ENCODE assay signal across 8 mouse cellular contexts in genomic region chr8:109706076-109706873, GRCm38 (mm10). TPM values are rescaled to one million over a fixed set of nuclear protein-coding genes. Genes with fewer than 3 reads are reported as not detected.
DNase-seq lines count a peak whose midpoint lies in the region; ATAC-seq and TF ChIP-seq lines count a peak whose summit lies in the region.

No protein-coding gene starts in this region.

- ATAC-seq in forebrain, embryonic 12.5 days (ENCODE audit: low FRiP score): peak; percentile 30; the same call in 1 of the 2 replicates
- peak; percentile 11; the same call in 1 of the 2 replicates for ATAC-seq in kidney, postnatal 0 days (replicated peaks; ENCODE audit: low FRiP score, low read depth)
- peak; percentile 62 for ATAC-seq in midbrain, embryonic 15.5 days (replicated peaks)

- no peaks in the 10 kb centered on the region for H3K9me3 ChIP-seq in forebrain, embryonic 12.5 days
- H3K9me3 ChIP-seq in kidney, postnatal 0 days (replicated peaks; ENCODE audit: low read length): no peaks in the 10 kb centered on the region
- H3K9me3 ChIP-seq in midbrain, embryonic 15.5 days: no peaks in the 10 kb centered on the region

- peak overlapping the region; percentile 99 for H3K9ac ChIP-seq in forebrain, embryonic 12.5 days
- peak overlapping the region; percentile 99 for H3K9ac ChIP-seq in kidney, postnatal 0 days (ENCODE audit: low read depth, low read length)
- H3K9ac ChIP-seq in midbrain, embryonic 15.5 days: peak overlapping the region; percentile 99

- peak overlapping the region; percentile 80 for H3K4me3 ChIP-seq in left cerebral cortex, adult 2 months
- peak overlapping the region; percentile 65 for H3K4me3 ChIP-seq in bone marrow macrophage, adult 2 months (ENCODE audit: insufficient read depth, low read length)
- H3K4me3 ChIP-seq in forebrain, embryonic 12.5 days (replicated peaks): peak overlapping the region; percentile 87
- H3K4me3 ChIP-seq in kidney, postnatal 0 days (replicated peaks; ENCODE audit: low read depth, low read length): peak overlapping the region; percentile 99
- H3K4me3 ChIP-seq in midbrain, embryonic 15.5 days: peak overlapping the region; percentile 90

- H3K36me3 ChIP-seq in forebrain, embryonic 12.5 days (replicated peaks): peaks cover 37% of the 10 kb centered on the region
- H3K36me3 ChIP-seq in kidney, postnatal 0 days (ENCODE audit: insufficient read depth, low read length): peaks cover 15% of the 10 kb centered on the region
- peaks cover 26% of the 10 kb centered on the region; the same call in 1 of the 2 replicates for H3K36me3 ChIP-seq in midbrain, embryonic 15.5 days (replicated peaks)

- no peak for TF ChIP-seq POLR2A in bone marrow macrophage, adult 2 months (IDR thresholded peaks at IDR 0.05; ENCODE audit: borderline replicate concordance, low read depth, low read length)

- DNase-seq in left cerebral cortex, adult 2 months (ENCODE audit: extremely low spot score in 1 of 2, low spot score in 2 of 2): peak; percentile 29 to 30
- DNase-seq in left cerebral cortex, postnatal 10 days (ENCODE audit: extremely low spot score in 1 of 2, low spot score in 2 of 2): no peak
- DNase-seq in kidney, postnatal 0 days (ENCODE audit: low spot score): peak; percentile 61
- peak; percentile 48 for DNase-seq in thymus, postnatal 4 days
- DNase-seq in gastrocnemius, postnatal 36 days: no peak

- WGBS in forebrain, embryonic 12.5 days: under 1% methylated on average over 27 of the region's 30 CpGs
- under 1% methylated on average over 25 of the region's 30 CpGs for WGBS in kidney, postnatal 0 days
- under 1% methylated on average over 30 of the region's 30 CpGs for WGBS in midbrain, embryonic 15.5 days

- peaks cover 25% of the 10 kb centered on the region for H3K27me3 ChIP-seq in forebrain, embryonic 12.5 days
- no peaks in the 10 kb centered on the region for H3K27me3 ChIP-seq in kidney, postnatal 0 days (ENCODE audit: insufficient read depth, low read length)
- H3K27me3 ChIP-seq in midbrain, embryonic 15.5 days (replicated peaks): no peaks in the 10 kb centered on the region

- H3K4me1 ChIP-seq in bone marrow macrophage, adult 2 months (ENCODE audit: control insufficient read depth, insufficient read depth, low read length): peaks cover 6% of the 10 kb centered on the region
- peaks cover 33% of the 10 kb centered on the region for H3K4me1 ChIP-seq in forebrain, embryonic 12.5 days
- H3K4me1 ChIP-seq in kidney, postnatal 0 days (replicated peaks; ENCODE audit: insufficient read depth, low read length): peaks cover 4% of the 10 kb centered on the region
- peaks cover 38% of the 10 kb centered on the region for H3K4me1 ChIP-seq in midbrain, embryonic 15.5 days

- TF ChIP-seq CTCF in left cerebral cortex, adult 2 months (IDR thresholded peaks at IDR 0.05): no peak
- no peak for TF ChIP-seq CTCF in bone marrow macrophage, adult 2 months (IDR thresholded peaks at IDR 0.05; ENCODE audit: low read depth, low read length)
- no peak for TF ChIP-seq CTCF in kidney, postnatal 0 days (IDR thresholded peaks at IDR 0.05; ENCODE audit: low read depth)

- intact Hi-C loops in left cerebral cortex, adult 2 months (cut with DNase I): loop anchor here (2.0 kb wide), 1 partner anchor 73 kb away; the partner anchor contains the start of gene Ap1g1
- intact Hi-C loops in left cerebral cortex, postnatal 10 days (cut with DNase I): no loop called here
- intact Hi-C loops in gastrocnemius, postnatal 36 days (cut with DNase I): loop anchor here (2.0 kb wide), 1 partner anchor 13 kb away; the partner anchor contains the start of gene Ist1

- H3K27ac ChIP-seq in left cerebral cortex, adult 2 months: peak overlapping the region; percentile 88
- no peak overlapping the region for H3K27ac ChIP-seq in bone marrow macrophage, adult 2 months (ENCODE audit: insufficient read depth, low read depth, low read length)
- peak overlapping the region; percentile 95 for H3K27ac ChIP-seq in forebrain, embryonic 12.5 days
- peak overlapping the region; percentile 95 for H3K27ac ChIP-seq in kidney, postnatal 0 days
- peak overlapping the region; percentile 98 for H3K27ac ChIP-seq in midbrain, embryonic 15.5 days

- H3K4me2 ChIP-seq in forebrain, embryonic 12.5 days: peak overlapping the region; percentile 73
- H3K4me2 ChIP-seq in kidney, postnatal 0 days (ENCODE audit: low read length): peak overlapping the region; percentile 87
- peak overlapping the region; percentile 84 for H3K4me2 ChIP-seq in midbrain, embryonic 15.5 days

RNA-seq across cellular contexts. Expression of gene Zfp821, which starts 0.9 kb away (rescaled TPM):
- 10 to 100 TPM; 41.7 to 46.5 TPM for total RNA-seq in left cerebral cortex, adult 2 months (2021)
- 10 to 100 TPM; 64.8 to 69.0 TPM for total RNA-seq in left cerebral cortex, postnatal 10 days (2021)
- 7.7 and 11.6 TPM in 2 replicates for polyA plus RNA-seq in bone marrow macrophage, adult 2 months (2012; ENCODE audit: insufficient read depth, insufficient read length, missing spikeins)
- 73.1 and 78.5 TPM in 2 replicates for polyA plus RNA-seq in forebrain, embryonic 12.5 days (2016; fragmentation: Nextera tagmentation; extraction: Ambion mirVana)
- 21.9 and 22.2 TPM in 2 replicates for polyA plus RNA-seq in kidney, postnatal 0 days (2015; fragmentation: Nextera tagmentation; extraction: Ambion mirVana)
- 83.8 and 84.4 TPM in 2 replicates for polyA plus RNA-seq in midbrain, embryonic 15.5 days (2015; fragmentation: Nextera tagmentation; extraction: Ambion mirVana)
- 1 to 10 TPM; 4.3 to 5.9 TPM for total RNA-seq in gastrocnemius, postnatal 36 days (2021)

RNA-seq across cellular contexts. Expression of gene Ist1, which starts 13.2 kb away (rescaled TPM):
- 10 to 100 TPM; 70.0 to 72.1 TPM for total RNA-seq in left cerebral cortex, adult 2 months (2021)
- 10 to 100 TPM; 79.7 to 80.9 TPM for total RNA-seq in left cerebral cortex, postnatal 10 days (2021)
- polyA plus RNA-seq in bone marrow macrophage, adult 2 months (2012; ENCODE audit: insufficient read depth, insufficient read length, missing spikeins): 74.0 and 80.9 TPM in 2 replicates
- 180 and 185 TPM in 2 replicates for polyA plus RNA-seq in forebrain, embryonic 12.5 days (2016; fragmentation: Nextera tagmentation; extraction: Ambion mirVana)
- 123 and 134 TPM in 2 replicates for polyA plus RNA-seq in kidney, postnatal 0 days (2015; fragmentation: Nextera tagmentation; extraction: Ambion mirVana)
- 160 and 166 TPM in 2 replicates for polyA plus RNA-seq in midbrain, embryonic 15.5 days (2015; fragmentation: Nextera tagmentation; extraction: Ambion mirVana)
- 10 to 100 TPM; 25.4 to 31.4 TPM for total RNA-seq in gastrocnemius, postnatal 36 days (2021)

RNA-seq across cellular contexts. Expression of gene Atxn1l, which starts 31.3 kb away (rescaled TPM):
- 10 to 100 TPM; 34.8 to 39.1 TPM for total RNA-seq in left cerebral cortex, adult 2 months (2021)
- 10 to 100 TPM; 35.0 to 40.3 TPM for total RNA-seq in left cerebral cortex, postnatal 10 days (2021)
- 21.0 and 21.2 TPM in 2 replicates for polyA plus RNA-seq in bone marrow macrophage, adult 2 months (2012; ENCODE audit: insufficient read depth, insufficient read length, missing spikeins)
- polyA plus RNA-seq in forebrain, embryonic 12.5 days (2016; fragmentation: Nextera tagmentation; extraction: Ambion mirVana): 7.4 and 9.6 TPM in 2 replicates
- polyA plus RNA-seq in kidney, postnatal 0 days (2015; fragmentation: Nextera tagmentation; extraction: Ambion mirVana): 4.5 and 4.8 TPM in 2 replicates
- 3.5 and 4.1 TPM in 2 replicates for polyA plus RNA-seq in midbrain, embryonic 15.5 days (2015; fragmentation: Nextera tagmentation; extraction: Ambion mirVana)
- 10 to 100 TPM; 17.3 to 19.7 TPM for total RNA-seq in gastrocnemius, postnatal 36 days (2021)

Comparison
In these comparisons a context has a peak if more than half of its experiments do, and no peak if none do; other contexts are left out.
1. DNase-seq: peak in left cerebral cortex, adult 2 months (2 of 2), kidney, postnatal 0 days (single experiment) and thymus, postnatal 4 days (single experiment); none in left cerebral cortex, postnatal 10 days (0 of 2) and gastrocnemius, postnatal 36 days (0 of 2).
2. ATAC-seq: peak in every context shown above with its lines; median percentile 62 in midbrain, embryonic 15.5 days; 30 in forebrain, embryonic 12.5 days; 11 in kidney, postnatal 0 days.
3. Peak in every context shown above with its lines, with median percentiles within 50 percentile points of each other: H3K4me3 ChIP-seq, H3K4me2 ChIP-seq and H3K9ac ChIP-seq.